Mouse (Mus musculus) megakaryocyte, adult 5-6 weeks (primary cell): Measurements from ENCODE around the gene Olfr1394. TPM values are rescaled to one million over a fixed set of nuclear protein-coding genes. Genes with fewer than 3 reads are reported as not detected.
"Not testable (repeated sequence)": the region's sequence is repeated elsewhere in the genome, so short reads cannot be mapped to it uniquely, and the experiment has no call there.

Source experiments
- ATAC-seq: 2 replicates; pipeline ENCODE4 v1.8.0; 2016; ENCODE audit warnings: mild to moderate bottlenecking, inconsistent platforms; ENCODE audit not compliant: poor library complexity, severe bottlenecking
- total RNA-seq, 2 experiments: library from RNA; stranded (forward) in 1 of 2; stranded (reverse) in 1 of 2; fragments of 153-499, 151-499 nt in 1 of 2; fragments of 221-1000, 200-1000 nt in 1 of 2; gene quantifications; 2 replicates each; pipeline versions ENCODE4 v1.2.3 to v1.2.4; 2015 to 2017

Gene Olfr1394
- total RNA-seq, 2 experiments from 2014 or later: not detected

GRCm38 (mm10) chr11:49187701-49188100 lies 33.5 kb downstream of the Olfr1394 start:
- ATAC-seq: no peak

GRCm38 (mm10) chr11:49189737-49190136 lies 35.6 kb downstream of the Olfr1394 start:
- peak; percentile 84 for ATAC-seq

- ATAC-seq: no peak
These were observed 36.9 kb downstream of the Olfr1394 start for GRCm38 (mm10) chr11:49191083-49191482.

GRCm38 (mm10) chr11:49194771-49195170 lies 40.6 kb downstream of the Olfr1394 start:
- ATAC-seq: not testable (repeated sequence)

- peak; percentile 57; the same call in 1 of the 2 replicates for ATAC-seq
These were observed 41.7 kb downstream of the Olfr1394 start for GRCm38 (mm10) chr11:49195819-49196322.

- ATAC-seq: no peak
These were observed 46.5 kb downstream of the Olfr1394 start for GRCm38 (mm10) chr11:49200666-49201065.

GRCm38 (mm10) chr11:49201142-49201541 lies 47.0 kb downstream of the Olfr1394 start:
- no peak for ATAC-seq

- no peak for ATAC-seq
These were observed 47.9 kb downstream of the Olfr1394 start for GRCm38 (mm10) chr11:49202071-49202470.

GRCm38 (mm10) chr11:49202523-49203061 lies 48.4 kb downstream of the Olfr1394 start:
- 0 out of 2 replicates have a peak, but pooled peaks have one; percentile 7 for ATAC-seq

GRCm38 (mm10) chr11:49203129-49203768 lies 49.1 kb downstream of the Olfr1394 start, which contains the start of gene Zfp62:
Zfp62 (plus strand) TSS chr11:49203292.
- ATAC-seq: peak; percentile 82

GRCm38 (mm10) chr11:49203771-49204497 lies 49.8 kb downstream of the Olfr1394 start:
- peak; percentile 50 for ATAC-seq

- no peak for ATAC-seq
These were observed 51.0 kb downstream of the Olfr1394 start for GRCm38 (mm10) chr11:49205080-49205590.

GRCm38 (mm10) chr11:49207495-49207894 lies 53.3 kb downstream of the Olfr1394 start:
- ATAC-seq: no peak

Other genes starting within 250 kb of the Olfr1394 start
- gene Psme2b, start 208.2 kb upstream of the Olfr1394 start, total RNA-seq (2015): 78.1 and 81.3 TPM in 2 replicates
- 47.3 and 50.2 TPM in 2 replicates for gene Psme2b, start 208.2 kb upstream of the Olfr1394 start, total RNA-seq (2017)
- 0.31 and 0.57 TPM in 2 replicates for gene Olfr56, start 175.5 kb upstream of the Olfr1394 start, total RNA-seq (2015)
- 0.55 and 0.61 TPM in 2 replicates for gene Olfr56, start 175.5 kb upstream of the Olfr1394 start, total RNA-seq (2017)
- 81.9 and 87.8 TPM in 2 replicates for gene 9930111J21Rik1, start 175.0 kb upstream of the Olfr1394 start, total RNA-seq (2015)
- 57.0 and 58.4 TPM in 2 replicates for gene 9930111J21Rik1, start 175.0 kb upstream of the Olfr1394 start, total RNA-seq (2017)
- gene Gm12185, start 162.2 kb upstream of the Olfr1394 start, total RNA-seq (2015): 0.22 and 0.27 TPM in 2 replicates
- gene Gm12185, start 162.2 kb upstream of the Olfr1394 start, total RNA-seq (2017): 0.11 and 5.7 TPM in 2 replicates
- gene Tgtp1, start 160.2 kb upstream of the Olfr1394 start, total RNA-seq (2015): 2.0 and 3.2 TPM in 2 replicates
- 1.5 and 10.8 TPM in 2 replicates for gene Tgtp1, start 160.2 kb upstream of the Olfr1394 start, total RNA-seq (2017)
- 180 and 184 TPM in 2 replicates for gene 9930111J21Rik2, start 103.1 kb upstream of the Olfr1394 start, total RNA-seq (2015)
- gene 9930111J21Rik2, start 103.1 kb upstream of the Olfr1394 start, total RNA-seq (2017): 161 and 172 TPM in 2 replicates
- gene Tgtp2, start 90.2 kb upstream of the Olfr1394 start, total RNA-seq (2015): 12.4 and 17.6 TPM in 2 replicates
- gene Tgtp2, start 90.2 kb upstream of the Olfr1394 start, total RNA-seq (2017): 30.2 and 39.3 TPM in 2 replicates
- 92.4 and 108 TPM in 2 replicates for gene Ifi47, start 77.8 kb upstream of the Olfr1394 start, total RNA-seq (2015)
- 39.4 and 46.3 TPM in 2 replicates for gene Ifi47, start 77.8 kb upstream of the Olfr1394 start, total RNA-seq (2017)
- not detected in 2 replicates for gene Olfr1396, start 39.5 kb upstream of the Olfr1394 start, total RNA-seq (2015)
- gene Olfr1396, start 39.5 kb upstream of the Olfr1394 start, total RNA-seq (2017): not detected in 2 replicates
- gene Olfr1395, start 12.1 kb upstream of the Olfr1394 start, total RNA-seq (2015): not detected in 2 replicates
- not detected in 2 replicates for gene Olfr1395, start 12.1 kb upstream of the Olfr1394 start, total RNA-seq (2017)
- 1.6 and 1.7 TPM in 2 replicates for gene Btnl9, start 32.8 kb downstream of the Olfr1394 start, total RNA-seq (2015)
- 2.3 and 4.2 TPM in 2 replicates for gene Btnl9, start 32.8 kb downstream of the Olfr1394 start, total RNA-seq (2017)
- 46.3 and 59.7 TPM in 2 replicates for gene Zfp62, start 48.9 kb downstream of the Olfr1394 start, total RNA-seq (2015)
- gene Zfp62, start 48.9 kb downstream of the Olfr1394 start, total RNA-seq (2017): 59.0 and 80.3 TPM in 2 replicates
- gene Mgat1, start 89.8 kb downstream of the Olfr1394 start, total RNA-seq (2015): 33.6 and 36.0 TPM in 2 replicates
- 42.6 and 42.9 TPM in 2 replicates for gene Mgat1, start 89.8 kb downstream of the Olfr1394 start, total RNA-seq (2017)
- gene Olfr1393, start 123.9 kb downstream of the Olfr1394 start, total RNA-seq (2015): not detected in 2 replicates
- gene Olfr1393, start 123.9 kb downstream of the Olfr1394 start, total RNA-seq (2017): not detected in 2 replicates
- gene Olfr1392, start 130.9 kb downstream of the Olfr1394 start, total RNA-seq (2015): 0.84 TPM in 1 of 2 replicates, not detected in the other
- not detected in 2 replicates for gene Olfr1392, start 130.9 kb downstream of the Olfr1394 start, total RNA-seq (2017)
- gene Olfr10, start 150.4 kb downstream of the Olfr1394 start, total RNA-seq (2015): not detected in 2 replicates
- not detected in 2 replicates for gene Olfr10, start 150.4 kb downstream of the Olfr1394 start, total RNA-seq (2017)
- not detected in 2 replicates for gene Olfr1391, start 168.4 kb downstream of the Olfr1394 start, total RNA-seq (2015)
- not detected in 2 replicates for gene Olfr1391, start 168.4 kb downstream of the Olfr1394 start, total RNA-seq (2017)
- gene Olfr1390, start 180.8 kb downstream of the Olfr1394 start, total RNA-seq (2015): not detected in 2 replicates
- not detected in 2 replicates for gene Olfr1390, start 180.8 kb downstream of the Olfr1394 start, total RNA-seq (2017)